Mouse (Mus musculus) kidney, embryonic 14.5 days (tissue): Measurements from ENCODE around the gene Eri2. TPM values are rescaled to one million over a fixed set of nuclear protein-coding genes. Genes with fewer than 3 reads are reported as not detected.

Experiments
- ATAC-seq: fragments of 200-750 bp; cut with Nextera tagmentation; 2 replicates; pipeline ENCODE4 v1.8.0; 2017; ENCODE audit warnings: moderate number of reproducible peaks, mild to moderate bottlenecking, moderate TSS enrichment, moderate library complexity; ENCODE audit not compliant: low FRiP score, low TSS enrichment
- H3K27ac ChIP-seq: fragments of 300-500 bp; sonication (generic); 2 replicates; pipeline ENCODE4 v1.5.1; 2014; ENCODE audit warnings: low read depth, mild to moderate bottlenecking, low read length, moderate library complexity, mixed read lengths
- H3K27me3 ChIP-seq: fragments of 300-500 bp; sonication (generic); 2 replicates; pipeline ENCODE4 v1.6.1; 2014; ENCODE audit warnings: mild to moderate bottlenecking, low read length; ENCODE audit not compliant: control insufficient read depth, insufficient read depth
- H3K36me3 ChIP-seq: fragments of 300-500 bp; sonication (generic); 2 replicates; pipeline ENCODE4 v1.6.1; 2014; ENCODE audit warnings: low read length, mixed read lengths; ENCODE audit not compliant: control insufficient read depth, insufficient read depth
- H3K4me1 ChIP-seq: fragments of 300-500 bp; sonication (generic); 2 replicates; pipeline ENCODE4 v1.6.1; 2014; ENCODE audit warnings: low read length, mixed read lengths; ENCODE audit not compliant: control insufficient read depth, insufficient read depth
- H3K4me2 ChIP-seq: fragments of 300-500 bp; sonication (generic); replicated peaks from 2 replicates; pipeline ENCODE4 v1.6.1; 2014; ENCODE audit warnings: low read depth, mild to moderate bottlenecking, low read length
- H3K4me3 ChIP-seq: fragments of 300-500 bp; sonication (generic); 2 replicates; pipeline ENCODE4 v1.5.1; 2014; ENCODE audit warnings: mild to moderate bottlenecking, low read length
- H3K9ac ChIP-seq: fragments of 300-500 bp; sonication (generic); 2 replicates; pipeline ENCODE4 v1.6.1; 2014; ENCODE audit warnings: low read depth, mild to moderate bottlenecking, low read length, moderate library complexity
- H3K9me3 ChIP-seq: fragments of 300-500 bp; sonication (generic); 2 replicates; pipeline ENCODE4 v1.6.1; 2016; ENCODE audit warnings: low read length; ENCODE audit not compliant: control insufficient read depth
- WGBS: fragments of 180-500 bp; shearing (Covaris S2); extraction: QIAGEN DNeasy Blood & Tissue Kit; methylation state at CpG from one replicate; pipeline ENCODE4 v1.1.7; 2014; 5-methylcytosine and 5-hydroxymethylcytosine counted together
- polyA plus RNA-seq: library from polyadenylated mRNA; unstranded; fragments of >200 nt; fragmentation: Nextera tagmentation; extraction: Ambion mirVana; gene quantifications from 2 replicates; pipeline ENCODE4 v1.2.1, GENCODE M21; 2014

The Eri2 gene
- polyA plus RNA-seq, 1 experiment from 2014 or later, result 31.7 TPM

- 93% methylated on average over 2 of the region's 2 CpGs for WGBS
- Histone ChIP-seq H3K9ac (no peak overlapping the region), H3K4me1 (no peaks in the 10 kb centered on the region), H3K9me3 (no peaks in the 10 kb centered on the region), H3K4me2 (no peak overlapping the region), H3K36me3 (no peaks in the 10 kb centered on the region), H3K4me3 (no peak overlapping the region), H3K27ac (no peak overlapping the region), H3K27me3 (no peaks in the 10 kb centered on the region)
- ATAC-seq, result no peak
Observed at GRCm38 (mm10) chr7:119727621-119728020, 66.2 kb downstream of the Eri2 start.

- H3K27ac ChIP-seq, result 0 out of 2 replicates have a peak overlapping the region, but pooled peaks have one; percentile 24
- ATAC-seq, result peak; percentile 51
- H3K4me1 ChIP-seq, result peaks cover 4% of the 10 kb centered on the region; the same call in 1 of the 2 replicates
- no peaks in the 10 kb centered on the region for H3K9me3 ChIP-seq
- H3K4me2 ChIP-seq, result peak overlapping the region; percentile 67
- peak overlapping the region; percentile 84; the same call in 1 of the 2 replicates for H3K9ac ChIP-seq
- peaks cover 29% of the 10 kb centered on the region for H3K36me3 ChIP-seq
- H3K4me3 ChIP-seq, result peak overlapping the region; percentile 93
- 13% methylated on average over 8 of the region's 8 CpGs for WGBS
- H3K27me3 ChIP-seq, result no peaks in the 10 kb centered on the region
Observed at GRCm38 (mm10) chr7:119720947-119721310, 72.9 kb downstream of the Eri2 start.

- H3K9ac ChIP-seq, result peak within 1 kb of the TSS; percentile 84
- peak within 1 kb of the TSS; percentile 93 for H3K4me3 ChIP-seq
- H3K4me1 ChIP-seq, result peaks cover 4% of the 10 kb centered on the region; the same call in 1 of the 2 replicates
- H3K27ac ChIP-seq, result peak within 1 kb of the TSS; percentile 65
- peaks cover 34% of the 10 kb centered on the region for H3K36me3 ChIP-seq
- H3K9me3 ChIP-seq, result no peaks in the 10 kb centered on the region
- WGBS, result under 1% methylated on average over 60 of the region's 60 CpGs
- ATAC-seq, result peak; percentile 97
- H3K4me2 ChIP-seq, result peak within 1 kb of the TSS; percentile 67
- H3K27me3 ChIP-seq, result no peaks in the 10 kb centered on the region
Observed at GRCm38 (mm10) chr7:119720253-119720946, 73.5 kb downstream of the Eri2 start, which contains the start of gene Thumpd1. Gene Thumpd1, minus strand, starts transcription at chr7:119720798.

Other genes with a start within 250 kb of the Eri2 start
- gene Acsm2, start 239.7 kb downstream of the Eri2 start, polyA plus RNA-seq, result 4.6 and 10.4 TPM in 2 replicates
- 0.14 and 0.35 TPM in 2 replicates for gene Acsm1, start 187.0 kb downstream of the Eri2 start, polyA plus RNA-seq
- gene Acsm4, start 104.0 kb downstream of the Eri2 start, polyA plus RNA-seq, result not detected in 2 replicates
- gene Thumpd1, start 73.3 kb downstream of the Eri2 start, polyA plus RNA-seq, result 55.0 and 89.8 TPM in 2 replicates
- gene Acsm3, start 33.1 kb downstream of the Eri2 start, polyA plus RNA-seq, result 0.16 and 0.74 TPM in 2 replicates
- 22.9 and 30.6 TPM in 2 replicates for gene Rexo5, start 52 bp downstream of the Eri2 start, polyA plus RNA-seq
- gene Lyrm1, start 101.8 kb upstream of the Eri2 start, polyA plus RNA-seq, result 8.3 and 8.6 TPM in 2 replicates
- gene Dcun1d3, start 102.2 kb upstream of the Eri2 start, polyA plus RNA-seq, result 5.6 and 5.9 TPM in 2 replicates